Mouse (Mus musculus): ENCODE measurements around the gene Lcn12. TPM values are rescaled to one million over a fixed set of nuclear protein-coding genes. Genes with fewer than 3 reads are reported as not detected.

Gene Lcn12
- total RNA-seq, 2 experiments from 2014 or later: not detected

- no peak for TF ChIP-seq CTCF (IDR thresholded peaks at IDR 0.05)
- no peak overlapping the region for H3K4me3 ChIP-seq
- intact Hi-C loops (cut with DNase I): no loop called here
- H3K27ac ChIP-seq: no peak overlapping the region
- DNase-seq (ENCODE audit: extremely low spot score in 1 of 2, low spot score in 2 of 2): no peak
Measured at GRCm38 (mm10) chr2:25467606-25468303, 26.0 kb downstream of the Lcn12 start.

DNA sequence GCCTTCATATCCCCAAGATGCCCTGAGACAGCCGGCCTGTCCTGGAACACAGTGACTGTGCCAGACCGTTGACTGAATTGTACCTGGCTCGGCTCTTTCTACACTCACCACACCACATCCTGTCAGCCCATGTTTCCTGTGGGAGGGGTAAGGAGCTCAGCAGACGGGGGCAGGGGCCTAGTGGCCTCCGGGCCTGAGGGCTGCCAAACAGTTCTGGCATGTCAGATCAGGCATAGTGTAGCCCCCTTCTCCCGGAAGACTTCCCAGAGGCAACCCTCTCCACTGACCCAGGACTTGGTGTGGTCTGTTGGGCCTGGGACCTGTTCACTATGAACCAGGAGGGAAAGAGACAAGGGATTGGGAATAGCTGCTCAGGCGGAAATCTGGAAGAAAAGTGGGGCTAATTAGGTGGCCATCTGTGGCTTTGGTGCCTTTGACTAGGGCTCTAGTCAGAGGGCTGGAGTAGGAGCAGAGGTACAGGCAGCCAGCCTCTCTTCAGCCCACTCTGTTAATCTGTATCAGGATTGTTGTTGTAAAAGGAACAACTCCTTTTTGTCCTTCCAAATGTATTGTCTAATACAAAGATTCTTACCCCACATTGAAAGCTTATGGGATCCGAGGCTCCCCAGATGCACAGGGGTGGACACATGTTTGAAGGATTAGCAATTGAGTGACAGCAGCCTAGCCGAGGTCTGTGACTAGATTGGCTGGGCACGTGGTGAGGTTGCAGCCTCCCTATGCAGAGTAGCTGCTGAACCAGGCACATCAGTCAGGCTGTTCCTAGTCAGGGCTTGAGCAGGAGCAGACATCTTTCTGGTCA lies 27.7 kb downstream of the Lcn12 start:
- intact Hi-C loops (cut with DNase I): no loop called here
- no peak for DNase-seq (ENCODE audit: extremely low spot score in 1 of 2, low spot score in 2 of 2)
- H3K4me3 ChIP-seq: no peak overlapping the region
- no peak for TF ChIP-seq CTCF (IDR thresholded peaks at IDR 0.05)
- no peak overlapping the region for H3K27ac ChIP-seq

DNA sequence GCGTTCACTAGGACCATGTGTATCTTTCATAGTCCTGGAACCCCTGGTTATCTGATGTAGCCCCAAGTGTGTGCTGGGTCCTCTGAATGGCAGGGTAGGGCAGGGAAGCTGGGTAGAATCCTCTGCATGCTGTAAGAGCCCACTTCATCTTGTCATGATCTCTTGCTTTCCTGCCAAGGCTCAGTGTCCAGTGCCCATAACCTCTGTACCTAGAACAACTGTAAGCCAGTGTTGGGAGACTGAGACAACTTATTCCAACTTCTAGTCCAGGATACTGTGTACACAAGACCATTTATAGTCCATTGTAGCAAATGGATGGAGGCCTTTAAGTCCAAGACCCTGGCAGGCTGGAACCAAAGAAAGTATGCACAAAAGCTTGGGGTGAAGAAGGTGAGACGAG lies 28.5 kb downstream of the Lcn12 start:
- DNase-seq (ENCODE audit: extremely low spot score in 1 of 2, low spot score in 2 of 2): no peak
- no peak overlapping the region for H3K27ac ChIP-seq
- H3K4me3 ChIP-seq: no peak overlapping the region
- TF ChIP-seq CTCF (IDR thresholded peaks at IDR 0.05): no peak
- intact Hi-C loops (cut with DNase I): no loop called here

- Histone ChIP-seq H3K4me3 (no peak overlapping the region), H3K27ac (no peak overlapping the region)
- no peak for TF ChIP-seq CTCF (IDR thresholded peaks at IDR 0.05)
- DNase-seq (ENCODE audit: extremely low spot score in 1 of 2, low spot score in 2 of 2): no peak
- intact Hi-C loops (cut with DNase I): no loop called here
Measured at GRCm38 (mm10) chr2:25463630-25464029, 30.1 kb downstream of the Lcn12 start.

DNA sequence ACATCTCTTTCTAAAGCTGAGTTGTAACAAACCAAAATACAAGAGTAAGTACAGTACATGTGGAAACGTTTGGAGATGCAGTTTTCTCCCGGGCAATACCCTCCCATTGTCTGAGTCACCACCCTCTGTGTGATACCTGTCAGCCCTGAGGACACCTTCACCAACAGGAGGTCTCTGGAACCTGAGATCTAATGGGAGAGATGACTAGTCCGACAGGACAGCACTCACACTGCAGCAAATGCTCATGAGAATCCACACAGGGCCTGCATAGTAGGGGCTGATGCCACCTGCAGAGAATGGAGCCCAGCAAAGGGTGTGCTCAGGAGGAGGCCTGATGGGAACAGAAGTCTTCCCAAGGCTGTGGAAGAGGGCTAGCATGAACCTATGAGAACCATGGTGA lies 32.3 kb downstream of the Lcn12 start:
- intact Hi-C loops (cut with DNase I): loop anchor here (2.0 kb wide), 2 partner anchors 33 to 39 kb away; partner anchors contain the start of genes Abca2, C8g and Fbxw5
- no peak for DNase-seq (ENCODE audit: extremely low spot score in 1 of 2, low spot score in 2 of 2)
- H3K27ac ChIP-seq: peak overlapping the region; percentile 88
- no peak for TF ChIP-seq CTCF (IDR thresholded peaks at IDR 0.05)
- H3K4me3 ChIP-seq: peak overlapping the region; percentile 93

GRCm38 (mm10) chr2:25460551-25461309 lies 33.0 kb downstream of the Lcn12 start, which contains the start of gene Paxx:
TSS of gene Paxx (minus strand) at chr2:25461094.
- Histone ChIP-seq H3K27ac (peak within 1 kb of the TSS; percentile 98), H3K4me3 (peak within 1 kb of the TSS; percentile 93)
- peak; percentile 88 to 91 for DNase-seq (ENCODE audit: extremely low spot score in 1 of 2, low spot score in 2 of 2)
- no peak for TF ChIP-seq CTCF (IDR thresholded peaks at IDR 0.05)
- intact Hi-C loops (cut with DNase I): loop anchor here (2.0 kb wide), 2 partner anchors 32 to 40 kb away; partner anchors contain the start of genes Abca2, C8g and Fbxw5

GRCm38 (mm10) chr2:25460135-25460534 lies 33.6 kb downstream of the Lcn12 start:
- TF ChIP-seq CTCF (IDR thresholded peaks at IDR 0.05): no peak
- intact Hi-C loops (cut with DNase I): loop anchor here (2.0 kb wide), 2 partner anchors 31 to 41 kb away; partner anchors contain the start of genes Abca2, C8g and Fbxw5
- peak overlapping the region; percentile 98 for H3K27ac ChIP-seq
- peak overlapping the region; percentile 93 for H3K4me3 ChIP-seq
- DNase-seq (ENCODE audit: extremely low spot score in 1 of 2, low spot score in 2 of 2): peak in 1 of 2 experiments; percentile 26

DNA sequence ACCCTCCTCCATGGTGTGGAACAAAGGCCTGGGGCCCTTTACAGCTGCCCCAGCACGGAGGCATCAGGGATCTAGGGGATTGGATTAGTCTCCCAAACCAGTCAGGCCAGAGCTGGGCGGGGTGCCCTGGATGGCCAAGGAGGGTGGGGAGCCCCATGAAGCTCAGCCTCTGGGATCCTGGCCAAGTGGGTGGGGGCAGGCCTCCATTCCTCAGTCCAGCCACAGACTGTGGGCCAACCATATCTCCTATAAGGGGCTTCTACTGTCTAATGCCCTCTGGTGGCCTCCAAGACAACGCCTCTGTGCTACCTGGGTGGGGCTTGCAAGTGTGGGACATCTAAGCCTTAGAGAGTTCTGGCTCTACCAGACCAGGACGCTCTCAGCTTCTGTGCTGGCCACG lies 34.8 kb downstream of the Lcn12 start:
- intact Hi-C loops (cut with DNase I): no loop called here
- Histone ChIP-seq H3K27ac (no peak overlapping the region), H3K4me3 (no peak overlapping the region)
- TF ChIP-seq CTCF (IDR thresholded peaks at IDR 0.05): no peak
- no peak for DNase-seq (ENCODE audit: extremely low spot score in 1 of 2, low spot score in 2 of 2)

GRCm38 (mm10) chr2:25457022-25457896 lies 36.5 kb downstream of the Lcn12 start:
- no peak overlapping the region for H3K4me3 ChIP-seq
- TF ChIP-seq CTCF (IDR thresholded peaks at IDR 0.05): no peak
- intact Hi-C loops (cut with DNase I): no loop called here
- H3K27ac ChIP-seq: no peak overlapping the region
- DNase-seq (ENCODE audit: extremely low spot score in 1 of 2, low spot score in 2 of 2): no peak

DNA sequence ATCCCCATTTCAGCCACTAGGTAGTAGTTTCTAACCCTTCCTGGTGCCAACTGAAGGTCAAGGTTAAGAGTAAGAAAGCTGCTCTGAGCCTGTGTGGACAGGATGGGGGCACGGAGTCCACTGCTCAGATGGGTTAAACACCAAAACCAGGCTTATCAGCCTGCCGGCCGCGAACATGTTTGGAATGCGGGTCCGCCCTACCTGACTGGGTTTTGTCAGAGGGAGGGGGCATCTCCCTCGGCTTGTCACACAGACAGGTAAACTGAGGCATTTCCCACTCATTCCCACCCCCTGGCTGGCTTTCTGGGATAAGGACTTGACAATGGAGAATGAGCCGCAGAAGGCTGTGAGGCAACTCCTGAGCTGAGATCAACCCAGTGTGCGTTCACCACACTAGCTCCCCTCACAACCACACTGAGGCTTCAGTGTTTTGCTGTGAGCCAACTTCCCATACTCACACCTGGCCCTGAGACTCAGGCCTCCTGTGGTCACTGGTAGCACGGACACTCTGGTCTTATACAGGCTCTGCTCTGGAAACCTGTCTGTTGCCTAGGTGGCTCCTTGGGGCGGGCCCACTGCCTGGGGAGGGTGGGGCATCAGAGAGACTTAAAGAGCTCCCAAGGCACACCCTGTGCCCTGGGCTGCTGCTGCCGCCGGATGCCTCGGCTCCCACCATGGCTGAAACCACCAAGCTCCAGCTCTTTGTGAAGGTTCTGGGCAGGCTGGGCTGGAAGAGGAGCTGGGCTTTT lies 37.3 kb downstream of the Lcn12 start, which contains the start of gene Clic3:
Gene Clic3, plus strand, starts transcription at position 634 of the 749 bp plus-strand sequence.
- DNase-seq (ENCODE audit: extremely low spot score in 1 of 2, low spot score in 2 of 2): no peak
- Histone ChIP-seq H3K27ac (no peak within 1 kb of the TSS), H3K4me3 (no peak within 1 kb of the TSS)
- intact Hi-C loops (cut with DNase I): no loop called here
- TF ChIP-seq CTCF (IDR thresholded peaks at IDR 0.05): no peak

Measured in left cerebral cortex, adult 2 months (tissue).